Mouse (Mus musculus) B cell, adult 2 months (primary cell): ENCODE results near the gene Il22ra1.
A peak's percentile ranks its signal among the peaks of the same experiment; 100 is the strongest.
"Not testable (repeated sequence)": the region's sequence is repeated elsewhere in the genome, so short reads cannot be mapped to it uniquely, and the experiment has no call there.

Experiments
- DNase-seq, 2 experiments: peaks; one replicate each; pipeline ENCODE4 v3.0.0; 2022

Gene Il22ra1

DNA sequence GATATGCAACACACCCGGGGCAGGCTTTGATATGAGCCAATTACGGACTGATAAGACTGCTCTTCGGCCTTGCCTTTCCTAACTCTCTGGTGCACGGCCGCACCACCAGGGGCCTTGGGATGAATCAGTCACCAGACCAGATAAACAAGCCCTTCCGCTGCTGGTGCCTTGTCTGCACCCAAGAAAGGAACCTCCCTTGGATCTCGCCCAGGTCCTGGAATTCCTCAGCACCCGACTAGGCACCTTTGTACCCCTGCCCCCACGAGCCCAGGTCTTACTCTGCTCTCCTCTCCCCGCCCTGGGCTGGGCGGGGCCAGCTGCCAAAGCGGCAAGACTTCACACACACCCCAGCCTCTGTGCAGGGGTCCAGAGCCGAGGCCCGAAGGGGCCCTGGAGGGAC lies at the start of gene Il22ra1:
Il22ra1 (plus strand) TSS at position 356 of the 400 bp plus-strand sequence.
- no peak for DNase-seq

DNA sequence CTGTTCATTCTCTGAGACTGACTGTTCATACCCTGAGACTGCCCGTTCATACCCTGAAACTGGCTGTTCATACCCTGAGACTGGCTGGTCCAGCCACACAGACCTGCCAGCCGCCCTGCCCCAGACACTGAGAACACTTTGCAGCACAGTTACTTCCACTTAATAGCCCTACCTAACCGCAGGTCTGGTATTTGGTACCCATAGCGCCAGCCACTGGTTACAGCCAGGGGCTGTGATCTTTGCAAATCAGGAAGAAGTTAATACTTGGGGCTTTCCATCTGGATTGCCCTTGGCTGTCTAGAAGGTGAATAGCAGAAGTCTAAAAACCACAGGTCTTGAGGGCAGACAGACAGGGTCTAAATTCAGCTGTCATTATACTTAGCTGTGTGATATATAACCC lies 48.7 kb upstream of the Il22ra1 start:
- peak; percentile 60 to 69 for DNase-seq

- DNase-seq, result no peak
These were observed 46.2 kb upstream of the Il22ra1 start for GRCm38 (mm10) chr4:135681789-135682188.

DNA sequence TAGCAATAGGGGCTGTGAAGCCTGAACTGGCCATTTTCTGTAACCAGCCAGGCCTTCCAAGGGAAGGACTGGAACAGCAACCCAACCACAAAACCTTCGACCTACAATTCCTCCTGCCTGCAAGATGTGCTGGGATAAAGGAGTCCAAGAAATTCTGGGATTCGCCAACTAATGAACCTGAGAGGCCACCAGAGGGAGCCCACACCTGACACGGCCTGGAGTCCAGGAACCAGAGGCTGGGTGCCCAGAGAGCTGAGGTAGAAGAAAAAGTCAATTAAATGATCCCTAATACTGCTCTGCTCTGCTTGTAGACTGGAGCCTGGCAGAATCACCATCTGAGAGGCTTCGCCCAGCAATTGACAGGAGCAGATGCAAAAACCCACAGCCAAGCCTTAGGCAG lies 44.4 kb upstream of the Il22ra1 start:
- no peak for DNase-seq

- DNase-seq, result peak in 1 of 2 experiments; percentile 8
These were observed 43.2 kb upstream of the Il22ra1 start for GRCm38 (mm10) chr4:135684731-135685130.

DNA sequence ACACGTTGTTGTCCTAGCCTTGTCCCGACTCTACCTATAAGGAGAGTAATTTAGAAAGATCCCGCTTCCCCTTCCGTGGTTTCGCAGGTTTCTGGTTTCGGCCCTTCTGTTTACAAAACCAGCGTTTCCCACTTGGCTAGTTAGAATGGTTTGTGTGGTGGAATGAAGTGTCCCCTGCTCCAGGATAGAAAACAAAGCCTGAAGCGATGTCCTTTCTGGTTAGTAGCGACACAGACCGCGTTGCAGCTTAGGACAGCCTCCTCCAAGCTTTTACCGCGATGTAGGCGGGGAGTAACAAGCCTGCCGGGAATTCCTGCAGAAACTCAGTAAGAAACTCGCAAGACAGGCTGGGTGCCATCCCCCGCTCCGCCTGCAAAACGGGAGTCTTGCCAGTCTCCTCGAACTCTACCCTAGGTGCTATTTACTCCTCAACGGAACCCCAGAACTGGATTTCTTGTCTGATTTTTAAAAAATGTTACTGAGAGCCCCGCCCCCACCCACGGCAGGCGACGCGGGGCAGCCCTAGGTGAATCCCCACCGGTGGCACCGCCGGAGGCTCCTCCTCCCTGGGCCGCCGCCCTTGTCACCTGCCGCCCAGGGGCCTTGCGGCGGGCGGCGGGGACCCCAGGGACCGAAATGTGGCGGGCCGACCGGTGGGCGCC lies 41.9 kb upstream of the Il22ra1 start, which contains the start of gene Ifnlr1:
Ifnlr1 (plus strand) TSS at position 382 of the 662 bp plus-strand sequence.
- DNase-seq, result peak; percentile 76

- DNase-seq, result no peak
These were observed 41.4 kb upstream of the Il22ra1 start for GRCm38 (mm10) chr4:135686568-135686953.

DNA sequence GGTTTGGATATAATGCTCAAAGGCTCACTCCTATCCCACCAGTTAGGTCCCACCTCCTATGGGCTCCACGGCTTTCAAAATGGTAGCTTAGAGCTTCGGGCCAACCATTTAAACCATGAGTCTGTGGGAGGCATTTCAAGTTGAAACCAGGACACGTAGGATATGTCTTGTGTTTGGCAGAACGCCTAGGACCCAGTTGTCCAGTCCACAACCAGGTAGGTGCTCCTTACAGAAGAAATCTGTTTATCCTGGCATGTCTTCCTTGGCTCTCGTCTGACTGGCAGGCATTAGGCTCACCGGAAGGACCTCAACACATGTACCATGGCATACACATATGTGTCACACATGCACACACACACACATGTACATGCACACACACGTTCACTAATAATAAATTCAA lies 38.2 kb upstream of the Il22ra1 start:
- no peak for DNase-seq

DNA sequence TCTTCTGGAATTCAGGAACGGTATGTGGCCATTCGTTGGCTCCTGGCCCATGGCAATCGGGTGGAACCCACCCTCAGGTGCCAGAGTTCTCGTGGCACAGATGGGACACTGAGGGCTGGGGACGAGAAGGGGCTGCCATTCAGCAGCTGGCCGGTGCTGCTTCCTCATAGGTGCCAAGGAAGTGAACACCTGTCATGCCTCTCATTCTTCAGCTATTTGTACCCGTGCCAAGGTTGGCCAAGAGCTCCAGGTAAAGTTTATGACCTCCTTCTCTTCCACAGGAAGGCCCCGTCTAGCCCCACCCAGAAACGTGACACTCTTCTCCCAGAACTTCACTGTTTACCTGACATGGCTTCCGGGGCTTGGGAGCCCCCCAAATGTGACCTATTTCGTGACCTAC lies 37.7 kb upstream of the Il22ra1 start:
- no peak for DNase-seq

GRCm38 (mm10) chr4:135692916-135693315 lies 35.1 kb upstream of the Il22ra1 start:
- peak in 1 of 2 experiments; percentile 7 for DNase-seq

GRCm38 (mm10) chr4:135698498-135698897 lies 29.5 kb upstream of the Il22ra1 start:
- no peak for DNase-seq

DNA sequence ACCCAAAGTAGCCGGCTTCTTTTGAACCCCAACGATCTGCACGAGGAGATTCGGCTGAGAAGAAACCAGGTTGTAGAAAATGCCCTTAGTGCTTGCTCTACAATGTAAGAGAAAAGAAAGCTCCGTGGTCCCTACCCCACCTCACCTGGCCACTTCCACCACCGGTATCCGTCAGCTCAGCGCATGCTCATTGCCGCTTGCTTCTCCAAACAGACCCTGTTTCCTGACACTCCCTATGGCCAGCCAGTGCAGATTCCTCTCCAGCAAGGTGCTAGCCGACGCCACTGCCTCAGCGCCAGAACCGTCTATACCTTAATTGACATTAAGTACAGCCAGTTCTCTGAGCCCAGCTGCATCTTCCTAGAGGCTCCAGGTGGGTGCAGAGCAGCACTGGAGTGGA lies 24.5 kb upstream of the Il22ra1 start:
- DNase-seq, result no peak

- DNase-seq, result peak; percentile 38 to 44
These were observed 24.0 kb upstream of the Il22ra1 start for GRCm38 (mm10) chr4:135704016-135704415.

DNA sequence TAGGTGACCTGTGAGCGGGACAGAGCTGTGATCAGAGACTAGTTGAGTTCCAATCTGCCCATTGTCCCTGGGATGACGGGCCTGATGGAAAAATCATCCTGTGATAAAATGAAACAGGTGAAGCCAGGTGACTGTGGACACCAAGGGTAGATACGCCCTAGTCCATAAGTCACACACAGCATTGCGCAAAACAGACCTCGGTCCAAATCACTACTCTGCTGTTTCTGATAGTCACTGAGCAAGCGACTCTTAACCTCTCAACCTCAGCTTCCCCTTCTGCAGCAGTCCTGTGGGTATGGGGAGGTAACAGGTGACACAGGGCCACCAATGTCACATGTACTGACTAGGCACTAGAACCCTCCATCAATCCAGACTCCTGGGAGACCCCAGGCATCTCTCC lies 21.9 kb upstream of the Il22ra1 start:
- no peak for DNase-seq

DNA sequence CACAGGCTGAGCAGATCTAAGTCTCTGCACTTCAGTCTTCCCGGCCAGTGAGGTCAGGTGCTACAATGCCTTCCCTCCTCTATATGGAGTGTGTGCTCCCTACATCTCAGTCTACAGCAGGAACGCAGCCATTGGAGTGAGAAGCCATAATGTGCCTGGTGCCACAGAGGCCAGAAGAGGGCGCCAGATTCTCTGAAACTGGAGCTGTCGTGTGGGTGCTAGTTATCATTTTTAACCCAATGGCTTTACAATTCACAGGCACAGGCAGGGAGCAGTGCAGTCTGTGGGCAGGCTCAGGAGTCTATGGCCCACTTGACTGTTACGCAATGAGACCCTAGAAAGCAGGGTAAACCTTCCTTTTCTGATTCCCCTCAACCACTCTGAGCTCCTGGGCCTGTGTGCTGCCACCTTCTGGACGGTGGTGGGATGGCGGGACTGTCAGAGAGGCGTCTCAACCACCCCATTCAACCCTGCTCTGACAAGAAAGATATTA lies 18.9 kb upstream of the Il22ra1 start:
- DNase-seq, result peak; percentile 88 to 90

DNA sequence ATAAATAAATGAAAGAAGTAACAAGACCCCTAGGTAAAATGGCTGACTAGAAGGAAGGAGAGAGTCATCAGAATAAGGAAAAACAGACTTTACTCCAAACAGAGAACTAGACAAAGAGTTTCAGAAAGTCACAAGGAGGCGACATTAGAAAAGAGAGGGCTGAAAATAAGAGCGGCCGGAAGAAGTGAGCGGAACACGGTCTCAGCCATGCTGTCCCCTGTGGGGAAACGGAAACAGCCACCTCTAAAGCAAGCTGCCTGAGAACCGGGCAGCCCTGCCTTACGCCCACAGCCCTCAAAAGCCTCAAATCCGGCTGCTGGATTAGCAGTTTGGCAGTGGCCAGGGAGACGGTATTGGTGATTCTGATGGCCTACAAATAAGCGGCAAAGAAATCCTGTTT lies 18.4 kb upstream of the Il22ra1 start:
- no peak for DNase-seq

DNA sequence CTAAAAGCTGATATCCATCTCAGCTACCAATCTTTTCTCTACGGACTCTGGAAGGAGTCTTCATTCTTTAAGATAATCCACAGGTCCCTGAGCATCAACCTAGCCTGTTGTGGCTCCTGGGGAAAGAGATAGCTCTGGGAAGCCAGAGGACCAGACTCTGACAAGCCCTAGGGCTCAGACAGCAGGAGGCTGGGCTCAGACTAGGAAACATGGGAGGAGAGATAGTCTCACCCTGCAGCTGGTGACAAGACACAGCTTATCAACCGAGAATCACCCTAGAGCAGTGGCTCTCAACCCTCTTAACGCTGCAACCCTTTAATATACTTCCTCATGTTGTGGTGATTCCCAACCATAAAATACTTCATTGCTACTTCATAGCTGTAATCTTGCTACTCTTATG lies 17.6 kb upstream of the Il22ra1 start:
- DNase-seq, result no peak

DNA sequence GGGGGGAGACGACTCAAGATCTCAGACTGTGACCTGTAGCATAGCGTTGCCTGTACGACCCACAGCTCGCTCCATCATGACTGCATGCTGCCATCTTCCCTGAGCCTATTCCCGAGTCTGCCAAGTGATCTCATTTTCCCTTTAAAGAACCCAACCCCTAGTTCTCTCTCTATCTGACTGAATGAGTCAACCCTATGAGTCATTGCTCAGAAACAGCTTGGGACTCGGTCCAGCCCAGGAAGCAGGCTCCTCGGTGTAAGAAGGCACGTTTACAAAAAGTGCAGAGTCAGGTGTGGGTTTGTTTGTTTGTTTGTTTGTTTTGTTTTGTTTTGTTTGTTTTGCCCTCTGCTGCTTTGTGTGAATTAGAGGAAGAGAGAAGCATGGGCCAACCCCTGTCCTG lies 13.2 kb upstream of the Il22ra1 start:
- no peak for DNase-seq

GRCm38 (mm10) chr4:135716438-135716837 lies 11.5 kb upstream of the Il22ra1 start:
- DNase-seq, result not testable (repeated sequence)

- peak; percentile 14 to 27 for DNase-seq
These were observed 5.3 kb upstream of the Il22ra1 start for GRCm38 (mm10) chr4:135722540-135723290.

DNA sequence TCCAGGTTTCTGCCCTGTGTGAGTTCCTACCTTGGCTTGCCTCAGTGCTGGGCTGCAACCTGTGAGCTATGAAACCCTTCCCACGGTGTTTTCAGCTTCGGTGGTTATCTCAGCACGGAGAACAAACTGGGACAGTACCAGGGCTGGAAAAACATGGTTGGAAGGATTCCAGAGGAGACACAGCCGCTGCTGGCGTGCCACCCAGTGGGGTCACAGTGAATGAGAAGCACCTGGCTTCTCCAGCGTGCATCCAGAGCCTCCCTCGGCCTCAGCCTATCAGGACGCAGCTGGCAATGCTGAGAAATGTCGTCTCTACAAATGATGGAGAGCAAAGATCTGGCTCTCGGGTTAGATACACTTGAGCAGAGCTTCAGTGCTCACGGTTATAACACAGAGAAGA lies 1.6 kb upstream of the Il22ra1 start:
- no peak for DNase-seq

DNA sequence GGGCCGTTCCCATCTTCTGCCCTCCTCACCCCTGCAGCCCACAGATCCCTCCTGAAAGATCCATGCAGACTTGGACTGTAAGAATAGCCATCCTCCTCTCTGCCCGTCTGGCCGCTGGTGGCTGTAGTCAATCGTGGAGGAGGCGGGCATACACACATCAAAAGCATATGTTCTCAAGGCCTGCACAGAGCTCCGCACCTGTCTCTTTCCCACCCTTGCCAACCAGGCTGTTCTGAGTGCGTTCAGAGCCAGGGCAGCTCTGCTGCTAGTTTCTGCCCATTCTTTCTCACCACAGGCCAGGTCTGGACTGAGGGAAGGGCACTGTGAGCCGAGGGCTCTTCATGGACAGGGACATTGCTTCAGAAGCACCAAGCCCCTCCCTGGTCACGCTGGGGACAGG lies 2.2 kb downstream of the Il22ra1 start:
- DNase-seq, result no peak

- no peak for DNase-seq
These were observed 3.0 kb downstream of the Il22ra1 start for GRCm38 (mm10) chr4:135730951-135731350.

DNA sequence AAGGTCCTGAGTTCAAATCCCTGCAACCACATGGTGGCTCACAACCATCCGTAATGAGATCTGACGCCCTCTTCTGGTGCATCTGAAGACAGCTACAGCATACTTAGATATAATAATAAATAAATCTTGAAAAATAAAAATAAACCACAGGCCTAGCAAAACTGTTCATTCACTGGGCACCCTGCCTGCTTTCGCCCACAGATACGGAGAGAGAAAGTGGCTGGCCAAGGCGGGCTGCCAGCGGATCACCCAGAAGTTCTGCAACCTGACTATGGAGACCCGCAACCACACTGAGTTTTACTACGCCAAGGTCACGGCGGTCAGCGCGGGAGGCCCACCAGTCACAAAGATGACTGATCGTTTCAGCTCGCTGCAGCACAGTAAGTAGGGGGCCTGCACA lies 5.9 kb downstream of the Il22ra1 start:
- no peak for DNase-seq
